Mouse (Mus musculus): Measurements from ENCODE around the gene Ptges2.

DNA sequence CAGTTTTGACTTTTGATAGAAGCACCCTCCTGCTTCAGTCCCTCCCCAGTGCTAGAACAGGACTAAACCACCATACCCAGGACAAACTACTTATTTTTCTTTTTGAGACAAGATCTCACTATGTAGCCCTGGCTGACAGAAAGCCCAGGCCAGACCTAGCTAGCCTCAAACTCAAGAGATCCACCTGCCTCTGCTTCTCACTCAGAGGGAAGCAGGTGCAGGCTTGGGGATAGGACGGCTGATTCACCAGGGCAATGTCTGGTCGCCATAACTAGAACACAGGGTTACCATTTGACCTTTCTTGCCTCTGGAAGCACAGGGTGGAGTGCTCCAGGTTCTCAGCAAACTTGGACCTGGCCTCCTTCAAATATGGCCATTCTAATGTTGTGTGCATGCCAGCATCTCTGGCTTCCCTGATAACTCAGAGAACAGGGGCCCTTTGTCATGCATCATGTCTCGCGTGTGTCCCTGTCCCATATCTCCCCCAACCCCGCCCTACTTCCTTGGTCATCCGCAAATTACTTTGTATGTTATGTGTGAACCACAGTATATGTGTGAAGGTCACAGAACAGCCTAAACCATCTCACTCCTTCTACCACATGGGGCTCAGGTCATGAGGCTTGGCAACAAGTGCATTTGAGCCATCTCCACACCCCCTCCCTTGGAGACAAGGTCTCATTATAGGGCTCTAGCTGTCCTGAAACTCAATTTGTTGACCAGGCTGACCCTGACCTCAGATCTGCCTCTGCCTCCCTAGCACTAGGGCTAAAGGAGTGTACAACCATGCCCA is 17.2 kb downstream of the Ptges2 start:
- TF ChIP-seq POLR2A (IDR thresholded peaks at IDR 0.05; ENCODE audit: control insufficient read depth, low read depth, low read length) (no peak), CTCF (IDR thresholded peaks at IDR 0.05; ENCODE audit: control insufficient read depth, insufficient read depth, insufficient replicate concordance, low read depth, low read length) (no peak)

All from testis, adult 2 months (tissue).